17 mouse cellular contexts compared by ENCODE assay signal in genomic region chr2:110528191-110528590, GRCm38 (mm10).
A peak's percentile ranks its signal among the peaks of the same experiment; 100 is the strongest.
DNase-seq lines count a peak whose midpoint lies in the region; ATAC-seq and TF ChIP-seq lines count a peak whose summit lies in the region.
"Had no signal": no experiment of that assay in that cellular context is flagged by ENCODE, and none has a peak within 500 bp of the region (broad histone marks: within the 10 kb centered on the region; RNA-seq: fewer than 3 reads in every experiment).

No protein-coding gene starts in this region.

- peak; percentile 14 for DNase-seq in kidney, postnatal 10 days
- no peak for DNase-seq in kidney, adult 9 months
- DNase-seq in embryo, embryonic 11 days = peak; percentile 54
- DNase-seq in heart, adult 2 months = no peak
- no peak for DNase-seq in urinary bladder, postnatal 25 days (ENCODE audit: low spot score)
- DNase-seq: adrenal gland, postnatal 36 days; cerebellum, postnatal 25 days; gastrocnemius, adult 2 months; liver, postnatal 0 days; right cerebral cortex, adult 18-20 months; thymus, adult 2 months had no signal

- peak overlapping the region; percentile 79 for H3K27ac ChIP-seq in embryonic facial prominence, embryonic 12.5 days
- H3K27ac ChIP-seq in limb, embryonic 12.5 days = no peak overlapping the region
- no peak overlapping the region for H3K27ac ChIP-seq in heart, adult 2 months
- H3K27ac ChIP-seq: gastrocnemius, adult 2 months; heart, embryonic 10.5 days had no signal

- no peak for TF ChIP-seq CTCF in heart, adult 2 months (IDR thresholded peaks at IDR 0.05)

- no peaks in the 10 kb centered on the region for H3K27me3 ChIP-seq in embryonic facial prominence, embryonic 12.5 days
- no peaks in the 10 kb centered on the region for H3K27me3 ChIP-seq in limb, embryonic 12.5 days
- H3K27me3 ChIP-seq in heart, adult 2 months (ENCODE audit: control insufficient read depth, insufficient read depth, low read length) = no peaks in the 10 kb centered on the region
- H3K27me3 ChIP-seq: megakaryocyte, embryonic 14.5 days had no signal

- no peak for TF ChIP-seq EP300 in heart, adult 2 months (IDR thresholded peaks at IDR 0.05; ENCODE audit: insufficient read depth, low read depth, low read length)

- no peaks in the 10 kb centered on the region for H3K9me3 ChIP-seq in embryonic facial prominence, embryonic 12.5 days
- no peaks in the 10 kb centered on the region for H3K9me3 ChIP-seq in limb, embryonic 12.5 days
- H3K9me3 ChIP-seq: heart, embryonic 10.5 days; megakaryocyte, embryonic 14.5 days had no signal

- no peaks in the 10 kb centered on the region for H3K36me3 ChIP-seq in embryonic facial prominence, embryonic 12.5 days
- H3K36me3 ChIP-seq in limb, embryonic 12.5 days = no peaks in the 10 kb centered on the region
- no peaks in the 10 kb centered on the region for H3K36me3 ChIP-seq in heart, adult 2 months (ENCODE audit: control insufficient read depth, insufficient read depth, low read length)
- H3K36me3 ChIP-seq: heart, embryonic 10.5 days had no signal

- intact Hi-C loops in heart, adult 2 months (cut with DNase I) = no loop called here

- H3K79me2 ChIP-seq in heart, adult 2 months (replicated peaks; ENCODE audit: control insufficient read depth, insufficient read depth, low read length) = no peaks in the 10 kb centered on the region

- TF ChIP-seq POLR2A in heart, adult 2 months (IDR thresholded peaks at IDR 0.05; ENCODE audit: insufficient read depth, low read depth, low read length) = no peak

- no peak overlapping the region for H3K4me2 ChIP-seq in embryonic facial prominence, embryonic 12.5 days (replicated peaks)
- no peak overlapping the region for H3K4me2 ChIP-seq in limb, embryonic 12.5 days

- H3K9ac ChIP-seq in embryonic facial prominence, embryonic 12.5 days = no peak overlapping the region
- no peak overlapping the region for H3K9ac ChIP-seq in limb, embryonic 12.5 days (replicated peaks)
- no peak overlapping the region for H3K9ac ChIP-seq in heart, adult 2 months (ENCODE audit: low read depth, low read length)
- H3K9ac ChIP-seq: liver, postnatal 0 days had no signal

- no peak overlapping the region for H3K4me3 ChIP-seq in embryonic facial prominence, embryonic 12.5 days
- no peak overlapping the region for H3K4me3 ChIP-seq in limb, embryonic 12.5 days (replicated peaks)
- H3K4me3 ChIP-seq in heart, adult 2 months = no peak overlapping the region
- H3K4me3 ChIP-seq: gastrocnemius, adult 2 months; heart, embryonic 10.5 days; megakaryocyte, embryonic 14.5 days had no signal

- WGBS in embryonic facial prominence, embryonic 12.5 days = 5% methylated on average over 2 of the region's 3 CpGs
- WGBS in limb, embryonic 12.5 days = 29% methylated on average over 3 of the region's 3 CpGs
- 44% methylated on average over 3 of the region's 3 CpGs for WGBS in heart, adult 2 months

- H3K4me1 ChIP-seq in embryonic facial prominence, embryonic 12.5 days = no peaks in the 10 kb centered on the region
- H3K4me1 ChIP-seq in limb, embryonic 12.5 days (replicated peaks) = no peaks in the 10 kb centered on the region
- no peaks in the 10 kb centered on the region for H3K4me1 ChIP-seq in heart, adult 2 months (ENCODE audit: control insufficient read depth, insufficient read depth, low read length)
- H3K4me1 ChIP-seq: heart, embryonic 10.5 days; megakaryocyte, embryonic 14.5 days had no signal

- no peak for ATAC-seq in embryonic facial prominence, embryonic 12.5 days (ENCODE audit: insufficient number of reproducible peaks, insufficient read depth, low FRiP score, low TSS enrichment)
- ATAC-seq in limb, embryonic 12.5 days (ENCODE audit: insufficient number of reproducible peaks, insufficient read depth, low FRiP score, low TSS enrichment, low read depth) = peak; percentile 56
- ATAC-seq: CD4-positive, CD25-positive, alpha-beta regulatory T cell, adult 4 months; inflammation-experienced regulatory T-cells, adult 6 months; liver, postnatal 0 days had no signal

Comparison
In these comparisons a context has a peak if more than half of its experiments do, and no peak if none do; other contexts are left out.
1. DNase-seq: peak in kidney, postnatal 10 days (single experiment) and embryo, embryonic 11 days (single experiment); none in kidney, adult 9 months (single experiment), heart, adult 2 months (0 of 2) and urinary bladder, postnatal 25 days (single experiment).